ENCODE assay signal across 25 mouse cellular contexts in genomic region chr17:66024211-66024610, GRCm38 (mm10). TPM values are rescaled to one million over a fixed set of nuclear protein-coding genes. Genes with fewer than 3 reads are reported as not detected.
A peak's percentile ranks its signal among the peaks of the same experiment; 100 is the strongest.
DNase-seq lines count a peak whose midpoint lies in the region; ATAC-seq and TF ChIP-seq lines count a peak whose summit lies in the region.
"Had no signal": no experiment of that assay in that cellular context is flagged by ENCODE, and none has a peak within 500 bp of the region (broad histone marks: within the 10 kb centered on the region; RNA-seq: fewer than 3 reads in every experiment).

No protein-coding gene starts in this region.

- peak; percentile 30 to 44 for DNase-seq in cerebellum, postnatal 25 days
- no peak for DNase-seq in cerebellum, adult 9-11 months
- DNase-seq in left cerebral cortex, postnatal 4 days, result peak; percentile 34
- DNase-seq in left cerebral cortex, postnatal 36 days (ENCODE audit: low spot score in 2 of 2), result no peak
- peak; percentile 12 for DNase-seq in brain, adult 2 months (ENCODE audit: low read depth, low spot score)
- no peak for DNase-seq in lung, postnatal 0 days (ENCODE audit: low spot score)
- DNase-seq: adrenal gland, adult 2 months; adrenal gland, postnatal 14 days; cerebellum, adult 11-12 months; embryo, embryonic 11 days; gastrocnemius, postnatal 25 days; heart, adult 2 months; heart, postnatal 14 days had no signal

- no peaks in the 10 kb centered on the region for H3K9me3 ChIP-seq in lung, postnatal 0 days (ENCODE audit: low read length)
- H3K9me3 ChIP-seq: embryonic facial prominence, embryonic 10.5 days; embryonic facial prominence, embryonic 13.5 days; forebrain, embryonic 12.5 days; forebrain, embryonic 15.5 days; heart, embryonic 10.5 days; heart, embryonic 13.5 days; hindbrain, embryonic 13.5 days had no signal

- H3K36me3 ChIP-seq in lung, postnatal 0 days (ENCODE audit: insufficient read depth, low read length), result peaks cover 19% of the 10 kb centered on the region; the same call in 1 of the 2 replicates

- no peak for TF ChIP-seq EP300 in lung, postnatal 0 days (IDR thresholded peaks at IDR 0.05)

- no peak for TF ChIP-seq CTCF in lung, postnatal 0 days (IDR thresholded peaks at IDR 0.05)

- H3K27ac ChIP-seq in lung, postnatal 0 days (ENCODE audit: low read length), result no peak overlapping the region
- H3K27ac ChIP-seq: embryonic facial prominence, embryonic 10.5 days; embryonic facial prominence, embryonic 13.5 days; forebrain, embryonic 12.5 days; forebrain, embryonic 15.5 days; heart, adult 2 months; heart, embryonic 10.5 days; heart, embryonic 13.5 days; hindbrain, embryonic 13.5 days had no signal

- no peak for ATAC-seq in lung, postnatal 0 days
- ATAC-seq: CD4-positive, CD25-positive, alpha-beta regulatory T cell, adult 4 months; forebrain, embryonic 15.5 days; hindbrain, embryonic 16.5 days; inflammation-experienced regulatory T-cells, adult 6 months; intestine, embryonic 16.5 days had no signal

- no peak overlapping the region for H3K9ac ChIP-seq in lung, postnatal 0 days (replicated peaks; ENCODE audit: low read depth)
- H3K9ac ChIP-seq: embryonic facial prominence, embryonic 13.5 days; forebrain, embryonic 12.5 days; forebrain, embryonic 15.5 days; heart, embryonic 13.5 days; hindbrain, embryonic 13.5 days had no signal

- WGBS in lung, postnatal 0 days, result 92% methylated on average over 7 of the region's 7 CpGs

- H3K4me3 ChIP-seq in lung, postnatal 0 days (ENCODE audit: low read depth, low read length), result no peak overlapping the region
- H3K4me3 ChIP-seq: embryonic facial prominence, embryonic 10.5 days; embryonic facial prominence, embryonic 13.5 days; erythroblast, embryonic 14.5 days; forebrain, embryonic 12.5 days; forebrain, embryonic 15.5 days; heart, adult 2 months; heart, embryonic 10.5 days; heart, embryonic 13.5 days; hindbrain, embryonic 13.5 days had no signal

- no peaks in the 10 kb centered on the region for H3K4me1 ChIP-seq in lung, postnatal 0 days (ENCODE audit: insufficient read depth, low read depth, low read length)
- H3K4me1 ChIP-seq: embryonic facial prominence, embryonic 10.5 days; embryonic facial prominence, embryonic 13.5 days; forebrain, embryonic 12.5 days; forebrain, embryonic 15.5 days; heart, embryonic 10.5 days; heart, embryonic 13.5 days; hindbrain, embryonic 13.5 days had no signal

- no peak overlapping the region for H3K4me2 ChIP-seq in lung, postnatal 0 days (replicated peaks; ENCODE audit: low read depth, low read length)
- H3K4me2 ChIP-seq: embryonic facial prominence, embryonic 13.5 days; forebrain, embryonic 12.5 days; forebrain, embryonic 15.5 days; heart, embryonic 13.5 days; hindbrain, embryonic 13.5 days had no signal

- H3K27me3 ChIP-seq in lung, postnatal 0 days (replicated peaks; ENCODE audit: insufficient read depth, low read length), result no peaks in the 10 kb centered on the region
- H3K27me3 ChIP-seq: embryonic facial prominence, embryonic 13.5 days; forebrain, embryonic 12.5 days; forebrain, embryonic 15.5 days; heart, embryonic 13.5 days; hindbrain, embryonic 13.5 days had no signal

- intact Hi-C loops in left cerebral cortex, postnatal 4 days (cut with DNase I), result no loop called here
- intact Hi-C loops in left cerebral cortex, postnatal 36 days (cut with DNase I), result no loop called here

RNA-seq across cellular contexts. Expression of gene Ankrd12, which starts 52.7 kb away (rescaled TPM):
- 100 to 1,000 TPM; 146 to 153 TPM for total RNA-seq in left cerebral cortex, postnatal 4 days (2021)
- total RNA-seq in left cerebral cortex, postnatal 36 days (2021), result 100 to 1,000 TPM; 217 to 219 TPM
- 29.4 and 33.4 TPM in 2 replicates for polyA plus RNA-seq in lung, postnatal 0 days (2015; fragmentation: Nextera tagmentation; extraction: Ambion mirVana)

Comparison
In these comparisons a context has a peak if more than half of its experiments do, and no peak if none do; other contexts are left out.
1. DNase-seq: peak in cerebellum, postnatal 25 days (2 of 2), left cerebral cortex, postnatal 4 days (single experiment) and brain, adult 2 months (single experiment); none in cerebellum, adult 9-11 months (single experiment), left cerebral cortex, postnatal 36 days (0 of 2) and lung, postnatal 0 days (single experiment).